In the genomic region with DNA sequence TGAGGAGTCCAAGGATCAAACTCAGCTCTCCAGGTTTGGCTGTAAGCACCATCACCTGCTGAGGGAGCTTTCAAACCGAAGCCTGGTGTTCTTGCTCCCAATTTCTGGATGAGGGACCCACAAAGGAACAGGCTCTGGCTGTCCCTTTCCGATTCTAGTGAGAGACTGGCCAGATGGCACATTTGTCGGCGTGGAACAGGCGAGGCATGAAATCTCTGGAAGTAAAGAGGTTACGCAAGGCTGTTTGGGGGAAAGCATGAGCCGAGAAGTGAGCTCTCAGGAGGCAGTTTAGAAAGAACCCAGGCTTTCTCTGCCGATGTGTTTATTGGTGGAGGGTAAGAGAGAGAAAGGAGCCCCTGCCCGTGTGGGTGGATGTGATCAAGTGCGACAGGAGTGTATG, we compare ENCODE assay signal across 22 mouse cellular contexts.
DNase-seq lines count a peak whose midpoint lies in the region; ATAC-seq and TF ChIP-seq lines count a peak whose summit lies in the region.
"Had no signal": no experiment of that assay in that cellular context is flagged by ENCODE, and none has a peak within 500 bp of the region (broad histone marks: within the 10 kb centered on the region; RNA-seq: fewer than 3 reads in every experiment).

No protein-coding gene starts in this region.

- no peak overlapping the region for H3K4me3 ChIP-seq in forebrain, embryonic 13.5 days
- no peak overlapping the region for H3K4me3 ChIP-seq in forebrain, embryonic 12.5 days (replicated peaks)
- H3K4me3 ChIP-seq in forebrain, postnatal 0 days (ENCODE audit: low read depth, low read length): no peak overlapping the region
- H3K4me3 ChIP-seq: embryonic facial prominence, embryonic 15.5 days; hindbrain, embryonic 12.5 days; intestine, embryonic 15.5 days; midbrain, embryonic 10.5 days; neural tube, embryonic 15.5 days had no signal

- H3K27me3 ChIP-seq in forebrain, embryonic 13.5 days: no peaks in the 10 kb centered on the region
- no peaks in the 10 kb centered on the region for H3K27me3 ChIP-seq in forebrain, embryonic 12.5 days
- no peaks in the 10 kb centered on the region for H3K27me3 ChIP-seq in forebrain, postnatal 0 days (ENCODE audit: insufficient read depth, low read length)
- H3K27me3 ChIP-seq: CH12.LX; embryonic facial prominence, embryonic 15.5 days; hindbrain, embryonic 12.5 days; intestine, embryonic 15.5 days; neural tube, embryonic 15.5 days had no signal

- no peak overlapping the region for H3K9ac ChIP-seq in forebrain, embryonic 13.5 days
- no peak overlapping the region for H3K9ac ChIP-seq in forebrain, embryonic 12.5 days
- H3K9ac ChIP-seq in forebrain, postnatal 0 days: no peak overlapping the region
- H3K9ac ChIP-seq: embryonic facial prominence, embryonic 15.5 days; hindbrain, embryonic 12.5 days; intestine, embryonic 15.5 days; neural tube, embryonic 15.5 days had no signal

- 82% methylated on average over 10 of the region's 10 CpGs for WGBS in forebrain, embryonic 13.5 days
- WGBS in forebrain, embryonic 12.5 days: 84% methylated on average over 10 of the region's 10 CpGs
- WGBS in forebrain, postnatal 0 days: 51% methylated on average over 10 of the region's 10 CpGs

- TF ChIP-seq CTCF in forebrain, postnatal 0 days (IDR thresholded peaks at IDR 0.05; ENCODE audit: low read depth): no peak

- no peak overlapping the region for H3K4me2 ChIP-seq in forebrain, embryonic 13.5 days
- H3K4me2 ChIP-seq in forebrain, embryonic 12.5 days: no peak overlapping the region
- no peak overlapping the region for H3K4me2 ChIP-seq in forebrain, postnatal 0 days (ENCODE audit: low read depth)
- H3K4me2 ChIP-seq: embryonic facial prominence, embryonic 15.5 days; hindbrain, embryonic 12.5 days; intestine, embryonic 15.5 days; neural tube, embryonic 15.5 days had no signal

- peak; percentile 45 for DNase-seq in left cerebral cortex, postnatal 4 days
- DNase-seq in left cerebral cortex, postnatal 14 days (ENCODE audit: low spot score in 2 of 2): no peak
- peak; percentile 61 for DNase-seq in cerebellum, adult 8-10 months
- DNase-seq in forebrain, postnatal 0 days: peak; percentile 62
- no peak for DNase-seq in kidney, postnatal 36 days
- no peak for DNase-seq in spleen, postnatal 14 days (ENCODE audit: low spot score in 2 of 2)
- DNase-seq: adrenal gland, postnatal 10 days; embryo, embryonic 11 days; gastrocnemius, postnatal 10 days; layer of hippocampus, adult 9-11 months; lung, adult 2 months; lung, postnatal 4 days; right cerebral cortex, postnatal 4 days; thymus, postnatal 36 days had no signal

- no peaks in the 10 kb centered on the region for H3K4me1 ChIP-seq in forebrain, embryonic 13.5 days
- H3K4me1 ChIP-seq in forebrain, embryonic 12.5 days: no peaks in the 10 kb centered on the region
- no peaks in the 10 kb centered on the region for H3K4me1 ChIP-seq in forebrain, postnatal 0 days (ENCODE audit: insufficient read depth)
- H3K4me1 ChIP-seq: embryonic facial prominence, embryonic 15.5 days; hindbrain, embryonic 12.5 days; intestine, embryonic 15.5 days; midbrain, embryonic 10.5 days had no signal

- H3K36me3 ChIP-seq in forebrain, embryonic 13.5 days (ENCODE audit: poor library complexity, severe bottlenecking): no peaks in the 10 kb centered on the region
- no peaks in the 10 kb centered on the region for H3K36me3 ChIP-seq in forebrain, embryonic 12.5 days (replicated peaks)
- H3K36me3 ChIP-seq in forebrain, postnatal 0 days (ENCODE audit: insufficient read depth): no peaks in the 10 kb centered on the region
- H3K36me3 ChIP-seq: embryonic facial prominence, embryonic 15.5 days; hindbrain, embryonic 12.5 days; intestine, embryonic 15.5 days; midbrain, embryonic 10.5 days; neural tube, embryonic 15.5 days had no signal

- ATAC-seq in forebrain, embryonic 13.5 days: no peak
- ATAC-seq in forebrain, embryonic 12.5 days (ENCODE audit: low FRiP score): no peak
- ATAC-seq in forebrain, postnatal 0 days: peak; percentile 69
- ATAC-seq: intestine, embryonic 15.5 days had no signal

- H3K9me3 ChIP-seq in forebrain, embryonic 13.5 days (replicated peaks): no peaks in the 10 kb centered on the region; the same call in 1 of the 2 replicates
- no peaks in the 10 kb centered on the region for H3K9me3 ChIP-seq in forebrain, embryonic 12.5 days
- H3K9me3 ChIP-seq in forebrain, postnatal 0 days (ENCODE audit: low read length): no peaks in the 10 kb centered on the region
- H3K9me3 ChIP-seq: embryonic facial prominence, embryonic 15.5 days; hindbrain, embryonic 12.5 days; intestine, embryonic 15.5 days; midbrain, embryonic 10.5 days; neural tube, embryonic 15.5 days had no signal

- intact Hi-C loops in left cerebral cortex, postnatal 4 days (cut with DNase I): no loop called here
- intact Hi-C loops in left cerebral cortex, postnatal 14 days (cut with DNase I): no loop called here

- peak overlapping the region; percentile 32; the same call in 1 of the 2 replicates for H3K27ac ChIP-seq in forebrain, embryonic 13.5 days
- H3K27ac ChIP-seq in forebrain, embryonic 12.5 days: no peak overlapping the region
- H3K27ac ChIP-seq in forebrain, postnatal 0 days (ENCODE audit: low read depth, low read length): peak overlapping the region; percentile 45; the same call in 1 of the 2 replicates
- H3K27ac ChIP-seq: embryonic facial prominence, embryonic 15.5 days; hindbrain, embryonic 12.5 days; intestine, embryonic 15.5 days; midbrain, embryonic 10.5 days; neural tube, embryonic 15.5 days had no signal

Comparison
In these comparisons a context has a peak if more than half of its experiments do, and no peak if none do; other contexts are left out.
1. DNase-seq: peak in left cerebral cortex, postnatal 4 days (single experiment), cerebellum, adult 8-10 months (single experiment) and forebrain, postnatal 0 days (single experiment); none in left cerebral cortex, postnatal 14 days (0 of 2), kidney, postnatal 36 days (0 of 2) and spleen, postnatal 14 days (0 of 2).